Mouse (Mus musculus): ENCODE measurements around the gene Zmpste24. TPM values are rescaled to one million over a fixed set of nuclear protein-coding genes. Genes with fewer than 3 reads are reported as not detected.

The Zmpste24 gene
- polyA plus RNA-seq, 1 experiment from 2014 or later = 39.8 TPM

DNA sequence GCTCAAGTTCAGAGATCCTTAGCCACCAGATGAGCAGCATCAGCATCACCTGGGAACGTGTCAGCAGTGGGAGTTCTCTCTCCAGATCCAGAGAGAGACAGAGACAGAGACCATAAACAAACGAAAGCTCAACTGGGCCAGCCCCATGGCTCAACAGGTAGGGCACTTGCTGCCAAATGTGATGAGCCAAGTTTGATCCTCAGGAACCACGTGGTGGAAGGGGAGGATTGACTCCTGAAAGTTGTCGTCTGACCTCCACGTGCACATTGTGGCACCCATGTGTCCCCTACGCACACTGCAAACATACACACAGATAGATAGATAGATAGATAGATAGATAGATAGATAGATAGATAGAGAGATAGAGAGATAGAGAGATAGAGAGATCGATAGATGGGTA, 74.6 kb downstream of the Zmpste24 start:
- H3K27ac ChIP-seq (ENCODE audit: low read length) = no peak overlapping the region
- 78% methylated on average over 7 of the region's 7 CpGs for WGBS
- no peak for ATAC-seq (ENCODE audit: low read depth)

DNA sequence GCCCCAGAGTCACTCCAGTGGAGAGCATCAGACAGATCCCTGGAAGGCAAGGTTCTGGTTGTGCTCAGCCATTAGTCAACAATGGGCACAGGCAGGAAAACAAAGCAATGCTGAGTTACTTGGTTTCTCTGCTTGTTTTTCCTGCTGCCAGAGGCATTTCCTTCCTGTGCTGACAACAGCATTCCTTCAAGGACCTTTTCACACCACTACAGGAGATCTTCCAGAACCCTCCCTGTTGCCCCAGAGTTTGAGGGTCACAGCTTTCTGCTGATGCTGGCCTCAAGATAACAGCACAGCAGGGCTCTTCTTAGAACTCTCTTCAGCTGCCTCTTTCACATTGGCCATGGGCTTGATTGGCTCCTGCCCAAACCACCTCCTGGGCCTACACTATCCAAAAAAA, 76.1 kb downstream of the Zmpste24 start:
- ATAC-seq (ENCODE audit: low read depth) = no peak
- no peak overlapping the region for H3K4me3 ChIP-seq (ENCODE audit: low read length)
- no peak overlapping the region for H3K27ac ChIP-seq (ENCODE audit: low read length)
- H3K4me2 ChIP-seq (ENCODE audit: low read depth, low read length) = no peak overlapping the region
- H3K4me1 ChIP-seq (replicated peaks; ENCODE audit: control insufficient read depth, insufficient read depth, low read length) = peaks cover 3% of the 10 kb centered on the region; the same call in 1 of the 2 replicates
- no peaks in the 10 kb centered on the region for H3K36me3 ChIP-seq (ENCODE audit: control insufficient read depth, insufficient read depth, low read length)
- H3K9ac ChIP-seq (ENCODE audit: low read length) = no peak overlapping the region
- H3K9me3 ChIP-seq (ENCODE audit: control insufficient read depth, low read length) = no peaks in the 10 kb centered on the region
- H3K27me3 ChIP-seq (ENCODE audit: control insufficient read depth, insufficient read depth, low read depth, low read length) = no peaks in the 10 kb centered on the region

More for the DNA sequence above, 74.6 kb downstream of the Zmpste24 start:
- Histone ChIP-seq H3K36me3 (ENCODE audit: control insufficient read depth, insufficient read depth, low read length) (no peaks in the 10 kb centered on the region), H3K9me3 (ENCODE audit: control insufficient read depth, low read length) (no peaks in the 10 kb centered on the region), H3K4me3 (ENCODE audit: low read length) (no peak overlapping the region), H3K9ac (ENCODE audit: low read length) (no peak overlapping the region), H3K4me2 (ENCODE audit: low read depth, low read length) (no peak overlapping the region), H3K4me1 (replicated peaks; ENCODE audit: control insufficient read depth, insufficient read depth, low read length) (no peaks in the 10 kb centered on the region; the same call in 1 of the 2 replicates), H3K27me3 (ENCODE audit: control insufficient read depth, insufficient read depth, low read depth, low read length) (no peaks in the 10 kb centered on the region)

DNA sequence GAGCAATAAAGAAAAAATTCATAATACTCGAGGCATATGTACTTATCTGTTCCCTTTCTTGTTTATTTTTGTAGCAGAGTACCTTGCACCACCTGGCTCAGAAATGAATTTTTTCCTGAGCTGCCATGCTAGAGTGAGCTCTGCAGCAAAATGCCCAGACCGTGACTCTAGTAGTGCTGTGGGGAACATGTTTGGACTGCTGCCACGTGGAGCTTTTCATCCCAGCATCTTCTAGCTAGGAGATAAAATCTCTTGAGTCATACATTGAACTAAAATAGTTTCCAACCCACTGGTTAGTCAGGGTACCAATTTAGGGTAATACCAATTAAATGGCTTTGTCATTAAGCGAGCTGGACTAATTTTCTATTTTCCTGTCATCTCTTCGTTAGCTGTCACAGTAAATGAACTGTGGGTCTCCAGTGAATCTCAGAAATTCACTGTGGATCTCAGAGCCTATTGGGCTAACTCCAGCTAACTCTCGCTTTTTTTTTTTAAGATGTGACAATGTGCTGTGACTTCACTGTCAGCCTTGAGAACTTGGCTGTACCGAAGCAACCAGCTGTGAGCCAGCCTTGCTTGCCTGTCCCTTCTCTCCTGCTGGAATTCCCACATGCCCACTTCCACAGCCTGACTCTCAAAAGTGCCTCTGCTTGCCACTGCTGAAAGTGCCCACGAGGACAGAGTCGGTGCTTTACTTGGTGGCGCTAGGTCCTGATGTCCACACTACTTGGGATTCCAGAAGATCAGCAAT, 77.8 kb downstream of the Zmpste24 start:
- H3K27ac ChIP-seq (ENCODE audit: low read length) = no peak overlapping the region
- no peaks in the 10 kb centered on the region for H3K27me3 ChIP-seq (ENCODE audit: control insufficient read depth, insufficient read depth, low read depth, low read length)
- 65% methylated on average over 10 of the region's 10 CpGs for WGBS
- H3K4me1 ChIP-seq (replicated peaks; ENCODE audit: control insufficient read depth, insufficient read depth, low read length) = peaks cover 9% of the 10 kb centered on the region
- no peak for ATAC-seq (ENCODE audit: low read depth)
- no peaks in the 10 kb centered on the region for H3K36me3 ChIP-seq (ENCODE audit: control insufficient read depth, insufficient read depth, low read length)
- H3K4me2 ChIP-seq (ENCODE audit: low read depth, low read length) = no peak overlapping the region
- no peaks in the 10 kb centered on the region for H3K9me3 ChIP-seq (ENCODE audit: control insufficient read depth, low read length)
- H3K9ac ChIP-seq (ENCODE audit: low read length) = no peak overlapping the region
- no peak overlapping the region for H3K4me3 ChIP-seq (ENCODE audit: low read length)

DNA sequence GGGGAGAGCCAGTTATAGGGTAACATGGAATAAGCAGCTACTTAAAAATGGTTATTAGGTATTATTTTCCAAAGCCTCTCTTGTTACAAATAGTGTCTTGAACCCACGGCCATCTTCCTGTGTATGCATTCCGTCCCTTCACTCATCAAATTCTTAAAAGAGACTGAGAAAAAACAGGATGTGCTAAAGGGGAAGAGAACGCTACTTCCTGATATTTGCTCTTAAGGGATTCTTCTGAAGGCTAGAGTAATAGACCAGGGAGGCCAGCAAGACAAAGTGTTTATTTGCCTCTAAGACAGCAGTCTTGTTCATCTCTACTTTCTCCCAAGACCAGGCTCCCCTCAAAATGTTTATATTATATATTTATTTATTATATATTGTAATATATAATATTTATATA, 79.8 kb downstream of the Zmpste24 start:
- H3K4me3 ChIP-seq (ENCODE audit: low read length) = no peak overlapping the region
- no peak for ATAC-seq (ENCODE audit: low read depth)

DNA sequence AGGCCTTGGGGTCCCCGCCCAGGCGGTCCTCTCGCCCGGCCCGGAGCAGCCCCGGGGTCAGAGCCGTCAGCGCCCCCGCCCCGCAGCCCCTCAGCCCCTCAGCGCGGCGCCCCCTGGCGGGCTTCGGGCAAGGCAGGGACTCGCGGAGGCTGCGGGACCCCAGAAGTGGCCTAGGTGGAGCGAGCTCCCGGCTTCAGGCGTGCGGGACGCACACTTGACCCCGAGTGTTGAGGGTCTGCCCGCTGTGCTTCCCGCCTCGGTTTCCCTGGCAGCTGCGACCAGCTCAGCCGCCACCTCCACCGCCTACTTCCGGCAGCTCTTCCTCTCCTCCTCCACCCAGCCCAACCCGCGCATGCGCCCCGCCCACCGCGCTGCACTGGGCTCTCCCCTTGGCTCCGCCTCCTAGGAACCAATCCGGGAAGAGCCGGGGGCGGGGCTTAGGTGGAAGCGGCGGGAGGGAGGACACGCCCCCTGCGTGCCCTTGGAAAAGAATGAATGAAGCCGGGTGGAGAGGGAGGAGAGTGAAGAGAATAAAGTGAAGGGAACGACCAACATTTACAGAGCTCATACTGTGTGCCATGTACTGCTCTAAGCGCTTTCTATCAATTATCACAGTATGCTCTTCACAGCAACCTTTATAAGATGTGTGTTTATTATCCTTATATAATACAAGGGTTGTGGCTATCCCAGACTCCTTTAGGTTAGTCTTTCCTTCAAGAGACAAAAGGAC, 80.9 kb downstream of the Zmpste24 start, which contains the start of gene Smap2:
Gene Smap2, minus strand, starts transcription at position 320 of the 730 bp plus-strand sequence.
- Histone ChIP-seq H3K9me3 (ENCODE audit: control insufficient read depth, low read length) (no peaks in the 10 kb centered on the region), H3K27ac (ENCODE audit: low read length) (peak within 1 kb of the TSS; percentile 74), H3K4me3 (ENCODE audit: low read length) (peak within 1 kb of the TSS; percentile 97), H3K36me3 (ENCODE audit: control insufficient read depth, insufficient read depth, low read length) (no peaks in the 10 kb centered on the region), H3K9ac (ENCODE audit: low read length) (peak within 1 kb of the TSS; percentile 95), H3K27me3 (ENCODE audit: control insufficient read depth, insufficient read depth, low read depth, low read length) (no peaks in the 10 kb centered on the region), H3K4me2 (ENCODE audit: low read depth, low read length) (peak within 1 kb of the TSS; percentile 93), H3K4me1 (replicated peaks; ENCODE audit: control insufficient read depth, insufficient read depth, low read length) (peaks cover 9% of the 10 kb centered on the region)
- ATAC-seq (ENCODE audit: low read depth) = peak; percentile 98
- under 1% methylated on average over 40 of the region's 48 CpGs for WGBS

More for the DNA sequence above, 79.8 kb downstream of the Zmpste24 start:
- Histone ChIP-seq H3K27ac (ENCODE audit: low read length) (no peak overlapping the region), H3K27me3 (ENCODE audit: control insufficient read depth, insufficient read depth, low read depth, low read length) (no peaks in the 10 kb centered on the region), H3K4me2 (ENCODE audit: low read depth, low read length) (no peak overlapping the region), H3K4me1 (replicated peaks; ENCODE audit: control insufficient read depth, insufficient read depth, low read length) (peaks cover 9% of the 10 kb centered on the region), H3K36me3 (ENCODE audit: control insufficient read depth, insufficient read depth, low read length) (no peaks in the 10 kb centered on the region), H3K9me3 (ENCODE audit: control insufficient read depth, low read length) (no peaks in the 10 kb centered on the region), H3K9ac (ENCODE audit: low read length) (no peak overlapping the region)
- WGBS = 75% methylated on average over 3 of the region's 3 CpGs

DNA sequence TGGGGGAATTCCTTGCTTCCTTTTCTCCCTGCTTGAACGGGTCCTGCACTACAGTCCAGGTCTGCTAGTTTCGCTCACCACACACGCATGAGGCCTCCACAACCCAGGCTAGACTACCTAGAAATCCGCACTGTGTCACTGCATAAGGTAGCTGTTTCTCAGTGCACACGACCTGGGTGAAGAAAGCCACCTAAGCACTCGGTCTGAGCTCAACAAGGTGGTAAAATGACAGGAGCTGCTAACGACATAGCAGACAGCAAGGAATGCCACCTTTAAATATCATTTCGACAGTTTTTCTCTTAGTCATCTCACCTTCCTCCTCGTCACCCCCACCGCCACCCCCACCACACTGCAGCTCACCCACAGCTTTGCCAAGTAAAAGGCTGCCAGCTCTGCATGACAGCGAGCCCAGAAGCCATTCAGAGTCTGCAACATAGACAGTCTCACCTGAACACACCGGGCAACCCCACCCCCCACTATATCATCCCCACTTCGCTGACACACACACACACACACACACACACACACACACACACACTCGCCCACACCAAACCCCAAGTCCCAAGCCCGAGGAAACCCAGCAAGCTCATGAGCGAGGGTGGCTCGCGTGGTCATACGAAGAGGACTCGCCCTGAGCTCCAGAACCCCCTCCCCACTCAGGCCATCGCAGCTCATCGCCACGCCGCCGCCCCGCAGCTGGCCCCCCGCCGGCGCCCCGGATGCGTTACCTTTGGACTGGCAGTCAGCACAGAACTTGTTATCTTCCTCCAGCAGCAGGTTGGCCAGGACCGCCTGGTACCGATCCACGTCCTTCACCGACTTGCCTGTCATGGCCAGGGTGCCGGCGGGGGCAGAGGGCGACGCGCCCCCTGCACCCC, 81.8 kb downstream of the Zmpste24 start:
- Histone ChIP-seq H3K4me1 (replicated peaks; ENCODE audit: control insufficient read depth, insufficient read depth, low read length) (peaks cover 9% of the 10 kb centered on the region), H3K9me3 (ENCODE audit: control insufficient read depth, low read length) (no peaks in the 10 kb centered on the region), H3K27ac (ENCODE audit: low read length) (peak overlapping the region; percentile 74), H3K9ac (ENCODE audit: low read length) (peak overlapping the region; percentile 95), H3K27me3 (ENCODE audit: control insufficient read depth, insufficient read depth, low read depth, low read length) (no peaks in the 10 kb centered on the region), H3K36me3 (ENCODE audit: control insufficient read depth, insufficient read depth, low read length) (no peaks in the 10 kb centered on the region), H3K4me2 (ENCODE audit: low read depth, low read length) (peak overlapping the region; percentile 93), H3K4me3 (ENCODE audit: low read length) (peak overlapping the region; percentile 97)
- peak; percentile 27; the same call in 1 of the 2 replicates for ATAC-seq (ENCODE audit: low read depth)
- 4% methylated on average over 40 of the region's 40 CpGs for WGBS

DNA sequence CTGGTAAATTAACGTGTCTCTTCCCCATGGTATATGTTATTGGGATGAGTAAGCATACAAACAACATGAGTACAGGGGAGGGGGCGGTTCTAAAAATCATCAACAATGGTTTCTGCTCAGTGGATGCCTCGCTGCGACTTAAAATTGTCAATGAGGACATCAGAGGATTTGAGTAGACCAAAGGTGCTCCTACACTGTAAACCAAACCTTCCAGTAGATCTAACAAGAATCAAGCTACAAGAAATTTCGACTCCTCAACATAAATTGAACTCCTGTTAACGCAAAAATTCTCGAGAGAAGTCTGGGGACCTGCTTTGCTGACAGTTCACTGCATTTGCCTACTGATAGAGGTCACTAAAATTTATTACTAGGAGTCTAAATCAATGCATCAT, 82.8 kb downstream of the Zmpste24 start:
- ATAC-seq (ENCODE audit: low read depth) = no peak
- WGBS = 72% methylated on average over 7 of the region's 7 CpGs
- Histone ChIP-seq H3K9me3 (ENCODE audit: control insufficient read depth, low read length) (no peaks in the 10 kb centered on the region), H3K27me3 (ENCODE audit: control insufficient read depth, insufficient read depth, low read depth, low read length) (no peaks in the 10 kb centered on the region), H3K9ac (ENCODE audit: low read length) (no peak overlapping the region), H3K27ac (ENCODE audit: low read length) (no peak overlapping the region), H3K4me1 (replicated peaks; ENCODE audit: control insufficient read depth, insufficient read depth, low read length) (peaks cover 13% of the 10 kb centered on the region), H3K36me3 (ENCODE audit: control insufficient read depth, insufficient read depth, low read length) (no peaks in the 10 kb centered on the region), H3K4me3 (ENCODE audit: low read length) (no peak overlapping the region), H3K4me2 (ENCODE audit: low read depth, low read length) (peak overlapping the region; percentile 93; the same call in 1 of the 2 replicates)

DNA sequence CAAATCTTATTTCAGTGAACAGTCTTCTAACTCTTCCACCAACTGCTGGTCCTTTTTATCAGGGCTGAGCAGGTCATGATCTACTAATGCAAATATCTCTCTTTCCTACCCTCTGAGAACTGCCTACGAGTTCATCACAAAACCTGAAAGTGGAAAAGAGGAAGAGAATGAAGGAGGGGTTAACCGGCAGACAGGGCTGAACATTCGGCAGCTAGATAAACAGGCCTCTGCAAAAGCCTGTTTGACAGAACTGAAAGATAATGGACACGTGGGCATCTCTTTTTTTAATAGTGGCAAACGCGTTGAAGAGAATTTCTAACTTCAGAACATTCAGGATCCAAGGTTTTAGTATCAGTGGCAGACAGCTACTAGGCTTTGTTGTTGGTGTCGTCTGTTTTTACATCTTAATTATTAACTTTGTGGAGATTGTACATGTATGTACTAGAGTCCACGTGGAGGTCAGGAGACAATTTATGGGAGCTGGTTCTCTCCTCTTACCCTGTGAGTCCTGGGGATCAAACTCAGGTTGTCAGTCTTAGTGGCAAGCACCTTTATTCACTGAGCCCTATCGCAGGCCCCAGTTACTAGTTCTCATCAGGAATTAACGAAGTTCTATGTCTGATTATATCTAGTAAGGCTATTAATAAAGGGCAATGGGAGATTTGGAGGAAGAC, 83.3 kb downstream of the Zmpste24 start:
- 49% methylated on average over 10 of the region's 10 CpGs for WGBS
- H3K27ac ChIP-seq (ENCODE audit: low read length) = no peak overlapping the region
- no peaks in the 10 kb centered on the region for H3K27me3 ChIP-seq (ENCODE audit: control insufficient read depth, insufficient read depth, low read depth, low read length)
- peaks cover 13% of the 10 kb centered on the region for H3K4me1 ChIP-seq (replicated peaks; ENCODE audit: control insufficient read depth, insufficient read depth, low read length)
- no peaks in the 10 kb centered on the region for H3K9me3 ChIP-seq (ENCODE audit: control insufficient read depth, low read length)
- H3K4me2 ChIP-seq (ENCODE audit: low read depth, low read length) = no peak overlapping the region
- H3K4me3 ChIP-seq (ENCODE audit: low read length) = no peak overlapping the region
- no peak for ATAC-seq (ENCODE audit: low read depth)
- H3K9ac ChIP-seq (ENCODE audit: low read length) = no peak overlapping the region
- no peaks in the 10 kb centered on the region for H3K36me3 ChIP-seq (ENCODE audit: control insufficient read depth, insufficient read depth, low read length)

All from lung, embryonic 16.5 days (tissue).